Mouse (Mus musculus): Measurements from ENCODE around the gene Atg2b.

DNA sequence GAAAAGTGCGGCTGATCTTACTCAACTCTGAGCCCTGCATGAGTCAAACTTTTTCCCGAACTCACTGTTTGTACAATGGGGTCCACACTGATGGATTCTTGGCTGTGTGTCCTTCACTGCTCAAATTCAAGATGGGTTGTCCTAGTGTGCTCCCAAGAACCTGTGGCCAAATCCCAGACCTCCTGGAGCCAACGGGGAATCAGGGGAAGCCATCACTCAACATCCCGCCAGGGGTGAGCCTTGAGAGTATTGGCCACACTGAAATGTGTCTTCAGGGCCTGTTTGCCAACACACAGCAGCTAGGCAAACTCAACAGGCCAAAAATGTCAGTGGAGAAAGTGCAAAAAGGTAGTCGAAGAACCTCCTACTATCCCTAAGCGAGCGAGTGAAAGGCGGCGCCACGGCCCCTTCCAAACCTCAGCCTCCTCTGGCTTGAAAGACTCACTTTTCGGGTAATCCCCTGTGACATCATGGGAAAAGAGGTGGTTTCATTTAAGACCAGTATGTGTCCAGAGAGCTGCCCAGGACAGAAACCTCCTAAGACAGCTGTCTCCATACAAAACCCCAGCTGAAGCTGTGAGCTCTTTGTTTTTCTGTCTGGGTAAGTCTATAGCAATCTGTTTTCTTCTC lies 82.3 kb downstream of the Atg2b start, which contains the start of gene Bdkrb1:
- TF ChIP-seq POLR2A (IDR thresholded peaks at IDR 0.05; ENCODE audit: extremely low read depth, insufficient read depth, low read length) (no peak), CTCF (IDR thresholded peaks at IDR 0.05; ENCODE audit: low read depth, low read length) (no peak)

Data from liver, adult 2 months (tissue).